Mouse (Mus musculus): ENCODE results near the gene 2610301B20Rik. TPM values are rescaled to one million over a fixed set of nuclear protein-coding genes. Genes with fewer than 3 reads are reported as not detected.
"Not testable (repeated sequence)": the region's sequence is repeated elsewhere in the genome, so short reads cannot be mapped to it uniquely, and the experiment has no call there.

2610301B20Rik gene
- 10 to 100 TPM; 28.6 to 38.3 (median 34.8) TPM for total RNA-seq (2022)

DNA sequence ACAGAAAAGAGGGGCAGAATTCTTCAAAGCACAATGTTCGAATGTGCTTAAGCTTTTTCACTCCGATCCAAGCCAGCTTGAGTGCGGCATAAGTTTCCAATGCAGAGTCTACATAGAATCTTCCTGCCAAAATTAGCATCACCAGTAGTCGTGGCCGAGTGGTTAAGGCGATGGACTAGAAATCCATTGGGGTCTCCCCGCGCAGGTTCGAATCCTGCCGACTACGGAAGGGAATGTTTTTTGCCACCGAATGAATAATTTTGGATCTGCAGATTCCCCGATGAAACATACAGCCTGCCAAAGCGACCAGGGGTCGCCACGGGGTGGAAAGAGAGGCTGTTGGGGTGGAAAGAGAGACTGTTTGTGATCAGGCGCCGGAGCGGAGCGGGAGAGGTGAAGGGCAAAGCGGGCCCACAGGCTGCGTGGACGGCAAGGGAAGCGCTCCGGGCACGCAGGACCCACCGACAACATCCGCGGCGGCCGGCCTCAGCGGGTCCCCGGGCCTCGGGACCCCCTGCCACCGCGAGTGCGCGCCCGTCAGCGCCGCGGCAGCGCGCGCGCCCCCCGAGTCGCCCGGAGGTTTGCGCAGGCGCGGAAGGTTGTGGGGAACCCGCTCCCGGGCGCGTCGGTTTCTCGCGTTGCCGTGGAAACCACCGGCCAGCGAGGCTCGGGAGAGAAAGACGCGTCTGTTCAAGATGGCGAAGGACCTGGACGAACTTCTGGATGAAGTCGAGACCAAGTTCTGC, at the start of gene 2610301B20Rik:
TSS of gene 2610301B20Rik (plus strand) at position 579 of the 746 bp plus-strand sequence.
- peak; percentile 88 to 96 for DNase-seq (ENCODE audit: low spot score in 2 of 2)

DNA sequence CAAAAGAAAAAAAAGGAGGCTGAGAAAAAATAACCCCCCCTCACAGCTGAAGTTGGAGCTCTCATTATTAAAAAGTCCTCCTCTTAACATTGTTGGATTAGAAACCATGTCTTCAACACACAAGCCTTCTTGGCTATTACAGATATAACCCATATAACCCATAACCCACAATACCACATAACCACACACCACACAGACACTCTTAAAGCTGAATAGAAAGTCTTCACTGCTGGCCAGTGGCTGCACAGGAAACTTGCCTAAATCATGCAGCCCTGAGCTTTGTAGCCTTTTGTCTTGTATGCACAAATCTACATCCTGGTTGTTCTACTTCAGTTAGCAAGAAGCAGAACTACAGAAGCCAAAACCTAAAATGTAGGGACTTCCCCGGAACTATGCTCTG, 41.0 kb upstream of the 2610301B20Rik start:
- DNase-seq (ENCODE audit: low spot score in 2 of 2), result no peak

DNA sequence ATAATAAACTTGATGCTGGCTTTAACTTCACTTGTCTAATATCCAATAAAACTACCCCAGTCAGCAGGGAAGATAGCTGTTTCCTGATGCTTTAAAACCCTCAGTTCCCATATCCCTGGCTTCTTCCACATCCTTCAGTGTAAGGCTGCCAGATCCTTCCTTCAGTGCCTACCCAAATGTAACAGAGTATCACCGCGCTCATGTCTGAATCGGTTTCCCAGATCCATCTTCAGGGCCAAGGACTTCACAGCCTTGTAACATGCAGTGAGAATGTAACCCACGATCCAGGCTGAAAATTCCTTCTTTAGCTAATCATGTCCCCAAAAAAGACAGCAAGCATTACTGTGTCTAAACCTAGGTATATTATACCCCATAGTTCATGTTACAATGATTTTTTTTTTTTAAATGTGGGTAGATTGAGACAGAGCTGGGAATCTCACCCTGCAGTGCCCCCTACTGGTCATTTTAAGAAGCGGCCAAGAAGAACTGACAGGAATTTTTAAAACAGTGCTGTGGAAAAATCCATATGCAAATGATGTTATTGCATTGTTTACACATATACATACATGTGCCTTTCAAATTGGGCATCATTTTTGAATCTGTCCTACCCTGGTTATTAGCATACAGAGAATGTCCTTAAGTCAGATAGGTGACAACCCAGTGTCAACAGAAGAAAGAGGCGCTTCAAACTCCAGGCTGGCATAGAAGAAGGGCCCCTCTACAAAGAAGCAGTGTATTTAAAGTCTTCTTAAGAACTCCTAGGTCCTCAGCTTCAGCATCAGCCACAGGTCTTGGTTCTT, 38.8 kb upstream of the 2610301B20Rik start:
- DNase-seq (ENCODE audit: low spot score in 2 of 2), result peak in 1 of 2 experiments; percentile 18

DNA sequence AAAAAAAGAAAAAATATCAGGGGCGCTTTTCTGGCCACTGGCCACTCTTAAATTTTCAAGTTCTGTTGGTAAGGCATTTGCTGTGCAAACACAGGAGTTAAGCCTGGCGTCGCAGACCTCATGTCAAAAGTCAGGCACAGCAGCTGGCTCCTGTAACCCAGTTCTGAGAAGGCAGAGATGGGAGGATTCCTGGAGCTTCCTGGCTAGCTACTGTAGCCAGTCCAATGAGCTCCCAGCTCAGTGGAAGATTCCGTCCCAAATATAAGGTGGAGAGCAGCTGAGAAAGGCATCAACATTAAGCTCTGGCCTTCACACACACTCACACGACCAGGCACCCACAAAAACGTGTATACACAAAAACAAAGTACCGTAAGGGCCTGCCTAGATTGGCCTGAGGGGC, 28.4 kb upstream of the 2610301B20Rik start:
- no peak for DNase-seq (ENCODE audit: low spot score in 2 of 2)

DNA sequence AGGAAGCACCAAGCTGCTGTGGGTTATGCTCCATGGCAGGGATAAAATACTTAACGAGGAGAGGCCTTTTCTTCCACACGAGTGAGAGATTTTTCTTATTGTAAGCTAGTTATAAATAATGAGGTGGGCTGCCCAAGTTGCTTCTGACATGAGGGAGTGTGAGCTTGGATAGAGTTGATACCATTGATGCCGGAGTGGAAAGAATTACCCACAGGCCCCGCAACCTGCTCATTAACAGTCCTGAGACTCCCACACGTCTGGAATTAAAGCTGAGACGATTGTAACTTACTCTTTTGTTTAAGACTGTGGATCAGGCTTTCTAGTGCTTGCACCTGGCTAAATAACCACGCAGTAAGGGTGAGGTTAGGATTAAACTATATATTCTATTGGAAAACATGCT, 24.5 kb upstream of the 2610301B20Rik start:
- no peak for DNase-seq (ENCODE audit: low spot score in 2 of 2)

DNA sequence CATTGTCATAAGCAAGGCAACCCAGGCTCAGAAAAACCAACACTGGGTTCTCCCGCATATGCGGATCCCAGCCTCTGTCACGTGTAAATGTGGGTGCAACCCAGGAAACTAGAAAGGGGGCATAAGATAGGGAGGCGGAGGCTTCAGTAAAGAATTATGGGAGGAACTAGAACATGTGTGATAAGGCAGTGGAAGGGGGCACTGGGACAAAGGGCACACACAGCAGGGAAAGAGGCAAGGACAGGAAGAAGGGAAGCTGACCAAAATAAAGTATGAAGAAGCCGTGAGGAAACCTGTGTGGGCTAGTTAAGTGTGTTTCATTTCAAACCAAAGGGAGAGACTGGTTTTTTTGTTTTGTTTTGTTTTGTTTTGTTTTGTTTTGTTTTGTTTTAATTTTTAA, 23.3 kb upstream of the 2610301B20Rik start:
- DNase-seq (ENCODE audit: low spot score in 2 of 2), result no peak

DNA sequence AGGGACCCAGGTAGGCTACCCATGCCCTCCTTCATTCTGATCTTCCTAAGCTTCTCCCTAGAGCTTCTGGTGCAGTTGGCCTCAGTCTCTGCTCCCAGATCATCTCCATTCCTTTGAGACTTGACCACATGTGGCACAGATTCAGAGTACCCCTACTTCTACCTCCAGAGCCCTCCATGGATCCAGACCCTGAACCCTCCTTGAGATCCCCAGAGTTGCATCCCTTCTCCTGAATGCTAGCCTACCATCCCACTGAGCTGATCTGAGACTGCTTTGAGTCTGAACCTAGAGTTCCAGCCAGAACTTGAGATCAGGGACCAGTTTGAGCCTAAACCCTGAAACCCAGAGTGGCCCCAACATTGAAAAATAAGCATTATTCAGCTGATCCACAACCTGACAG, 15.1 kb upstream of the 2610301B20Rik start:
- DNase-seq (ENCODE audit: low spot score in 2 of 2), result no peak

DNA sequence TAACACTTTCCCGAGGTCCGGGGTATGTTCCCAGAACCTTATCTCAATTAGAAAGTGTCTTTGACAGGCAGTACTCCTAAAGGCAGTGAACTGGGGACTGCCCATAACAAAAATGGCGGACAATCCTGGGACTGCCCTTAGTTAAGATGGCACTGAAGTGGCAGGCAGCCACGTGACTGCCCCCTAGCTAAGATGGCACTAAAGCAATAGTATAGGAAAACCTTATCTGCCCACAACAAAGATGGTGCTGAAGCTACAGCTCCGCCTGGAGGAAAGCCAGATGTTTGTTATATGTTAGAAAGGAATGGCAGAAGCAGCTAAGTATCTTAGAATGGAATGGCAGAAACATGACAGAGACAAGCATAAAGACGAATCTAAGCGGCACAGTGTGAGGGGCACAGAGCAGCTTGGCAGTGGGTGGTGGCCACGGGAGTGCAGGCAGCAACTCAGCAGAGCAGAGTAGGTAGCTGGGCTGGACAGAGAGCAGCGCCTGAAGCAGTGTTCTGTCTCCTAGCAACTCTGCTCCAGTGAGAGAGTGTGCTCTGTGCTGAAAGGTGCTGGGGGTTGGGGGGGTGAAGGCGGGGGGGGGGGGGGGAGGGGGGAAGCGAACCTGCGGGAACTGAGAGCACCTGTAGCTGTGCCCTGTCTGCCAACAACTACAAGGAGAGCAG, 14.3 kb upstream of the 2610301B20Rik start:
- DNase-seq (ENCODE audit: low spot score in 2 of 2), result peak; percentile 6 to 30

DNA sequence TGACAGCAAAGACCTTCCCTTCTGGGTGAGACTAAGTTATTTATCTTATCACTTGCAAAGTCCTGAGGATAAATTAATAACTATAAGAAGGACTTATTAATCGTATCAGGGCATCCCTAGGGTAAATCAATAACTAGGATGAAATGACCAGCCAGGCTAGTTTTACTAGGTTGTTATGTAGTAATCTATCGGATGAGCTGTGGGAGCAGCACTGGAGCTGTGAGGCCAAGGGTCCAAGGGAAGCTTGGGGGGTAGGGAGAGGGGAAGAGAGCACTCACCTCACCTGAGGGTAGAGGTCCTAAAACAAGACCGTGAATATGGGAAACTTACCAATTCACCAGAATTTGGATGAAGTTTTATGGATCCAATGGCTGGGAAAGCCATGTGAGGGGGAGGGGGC, 13.5 kb upstream of the 2610301B20Rik start:
- DNase-seq (ENCODE audit: low spot score in 2 of 2), result no peak

DNA sequence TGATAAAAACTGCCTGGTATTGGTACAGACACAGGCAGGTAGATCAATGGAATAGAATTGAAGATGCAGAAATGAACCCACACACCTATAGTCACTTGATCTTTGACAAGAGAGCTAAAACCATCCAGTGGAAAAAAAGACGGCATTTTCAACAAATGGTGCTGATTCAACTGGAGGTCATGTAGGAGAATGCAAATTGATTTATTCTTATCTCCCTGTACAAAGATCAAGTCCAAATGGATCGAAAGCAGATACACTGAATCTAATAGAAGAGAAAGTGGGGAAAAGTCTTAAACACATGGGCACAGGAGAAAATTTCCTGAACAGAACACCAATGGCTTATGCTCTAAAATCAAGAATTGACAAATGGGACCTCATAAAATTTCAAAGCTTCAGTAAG, 11.4 kb upstream of the 2610301B20Rik start:
- DNase-seq (ENCODE audit: low spot score in 2 of 2), result not testable (repeated sequence)

DNA sequence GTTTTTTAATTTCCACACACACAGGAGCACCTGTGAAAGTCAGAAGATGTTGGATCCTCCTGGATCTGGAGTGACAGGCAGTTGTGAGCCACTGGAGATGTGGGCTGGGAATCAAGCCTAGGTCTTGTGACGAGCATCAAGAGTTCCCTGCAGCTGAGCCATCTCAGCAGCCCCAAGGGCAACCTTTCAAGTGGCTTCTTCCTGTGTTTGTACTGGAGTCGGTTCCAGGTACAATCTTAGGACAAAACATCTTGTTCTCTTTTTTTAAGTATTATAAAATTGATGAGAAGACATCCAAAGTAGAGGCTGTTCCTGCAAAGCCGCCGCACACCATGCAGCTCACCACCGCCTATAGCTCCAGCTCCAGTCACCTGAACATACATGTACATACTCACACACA, 2.1 kb upstream of the 2610301B20Rik start:
- DNase-seq (ENCODE audit: low spot score in 2 of 2), result no peak

DNA sequence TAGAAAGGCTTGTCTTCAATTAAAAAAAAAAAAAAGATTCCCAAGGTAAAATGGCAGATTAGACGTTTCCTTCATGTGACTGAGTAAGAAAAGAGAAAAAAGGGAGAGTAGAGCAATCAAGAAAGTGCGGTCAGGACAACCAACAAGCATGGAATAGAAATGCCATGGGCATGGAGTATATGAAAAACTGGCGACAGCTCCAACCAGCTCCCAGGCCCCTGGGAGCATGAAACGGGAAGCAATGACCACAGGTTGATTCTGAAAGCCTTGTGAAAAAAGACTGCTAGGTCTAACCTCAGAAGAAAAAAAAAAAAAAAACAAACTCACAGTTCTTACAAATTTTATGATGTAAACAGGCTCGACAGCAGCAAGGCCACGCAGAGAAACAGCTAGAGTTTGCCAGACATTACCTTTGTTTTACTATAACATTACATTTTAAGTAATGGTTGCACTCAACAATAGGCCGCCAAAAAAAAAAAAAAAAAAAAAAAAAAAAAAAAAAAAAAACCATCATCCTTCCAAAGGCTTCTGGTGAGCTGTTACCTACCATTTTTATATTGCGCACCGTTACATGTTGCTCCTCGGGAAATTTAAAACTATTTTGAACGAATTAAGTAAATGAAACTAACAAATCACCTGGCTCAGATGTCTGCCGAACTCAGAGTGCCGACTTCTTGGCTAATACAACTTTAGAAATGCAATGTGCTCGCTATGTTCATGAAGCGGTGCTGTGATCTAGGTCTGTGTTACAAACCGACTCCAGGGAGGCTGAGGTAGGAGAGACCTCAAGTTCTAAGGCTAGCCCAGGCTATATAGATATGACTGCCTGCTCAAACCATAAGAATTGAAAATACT, 1.4 kb upstream of the 2610301B20Rik start:
- no peak for DNase-seq (ENCODE audit: low spot score in 2 of 2)

DNA sequence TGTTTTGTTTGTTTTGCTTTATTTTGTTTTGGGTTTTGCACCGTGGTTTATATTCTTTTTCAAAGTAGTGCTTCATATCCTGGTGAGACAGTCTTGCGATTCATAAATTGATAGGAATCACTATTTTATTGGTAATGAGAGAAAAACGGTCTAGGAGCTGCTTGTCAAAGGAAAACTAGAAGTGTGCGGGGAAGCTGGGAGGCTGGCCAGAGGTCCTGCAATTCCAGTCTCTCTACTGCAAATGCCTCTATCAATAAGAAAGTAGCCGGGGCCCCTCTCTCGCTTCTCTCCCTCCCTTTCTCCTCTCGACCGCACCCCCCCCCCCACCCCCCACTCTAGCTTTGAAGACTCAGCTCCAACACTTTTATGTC, 764 bp upstream of the 2610301B20Rik start:
- DNase-seq (ENCODE audit: low spot score in 2 of 2), result peak in 1 of 2 experiments; percentile 12

DNA sequence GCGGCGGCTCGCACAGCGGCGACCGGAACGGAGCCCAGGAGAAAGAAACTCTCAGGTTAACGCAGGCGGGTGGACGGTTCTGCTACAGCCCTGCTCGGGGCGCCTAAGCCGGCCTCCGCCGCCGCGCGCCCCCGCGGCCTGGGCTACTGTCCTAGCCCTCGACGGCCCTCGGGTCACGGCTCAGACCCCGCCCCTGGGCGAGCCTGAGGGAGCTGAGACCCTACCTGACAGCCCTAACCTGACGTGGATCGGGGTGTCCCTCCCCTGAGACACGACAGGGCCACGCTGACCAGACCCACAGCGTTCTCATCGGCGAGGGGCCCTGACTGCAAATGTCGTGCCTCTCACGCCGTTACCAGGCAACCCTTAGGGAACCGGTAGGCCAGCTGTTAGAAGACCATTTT, 422 bp downstream of the 2610301B20Rik start:
- DNase-seq (ENCODE audit: low spot score in 2 of 2), result peak in 1 of 2 experiments; percentile 35

DNA sequence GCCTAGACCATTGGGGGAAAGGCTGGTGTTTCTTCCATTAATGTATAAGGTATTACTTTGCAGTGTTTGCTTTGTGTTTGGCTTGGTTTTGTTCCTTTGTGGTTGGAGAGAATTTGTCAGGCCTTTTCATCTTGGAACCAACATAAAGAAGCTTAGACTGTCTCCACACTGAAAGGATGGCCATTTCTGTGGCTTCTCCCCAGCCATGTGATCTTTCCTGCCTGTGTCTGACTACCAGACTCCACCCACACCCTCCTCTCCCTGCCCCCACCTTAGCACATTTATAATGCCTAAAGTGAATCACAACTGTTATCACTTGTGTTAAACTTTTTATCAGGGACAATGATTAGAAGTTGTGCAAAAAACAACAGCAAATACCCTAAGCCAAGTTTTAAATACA, 1.1 kb downstream of the 2610301B20Rik start:
- no peak for DNase-seq (ENCODE audit: low spot score in 2 of 2)

DNA sequence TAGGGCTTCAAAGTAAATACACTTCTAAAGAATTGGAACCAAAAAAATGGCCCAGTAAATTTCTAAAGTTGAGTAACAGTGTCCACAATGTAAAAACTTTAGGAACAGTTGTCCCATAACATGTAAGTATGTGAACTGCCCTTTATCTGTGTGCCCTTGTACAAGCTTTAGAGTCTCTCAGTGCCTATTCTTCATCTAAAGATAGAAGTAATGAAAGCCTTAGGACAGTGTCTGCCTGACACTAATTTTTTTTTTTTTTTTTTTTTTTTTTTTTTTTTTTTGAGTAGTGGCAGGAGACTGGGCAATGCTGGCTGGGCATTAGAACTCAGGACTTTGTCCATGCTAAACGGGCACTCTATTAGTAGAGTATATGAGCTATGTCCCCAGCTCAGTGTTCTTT, 2.8 kb downstream of the 2610301B20Rik start:
- DNase-seq (ENCODE audit: low spot score in 2 of 2), result no peak

DNA sequence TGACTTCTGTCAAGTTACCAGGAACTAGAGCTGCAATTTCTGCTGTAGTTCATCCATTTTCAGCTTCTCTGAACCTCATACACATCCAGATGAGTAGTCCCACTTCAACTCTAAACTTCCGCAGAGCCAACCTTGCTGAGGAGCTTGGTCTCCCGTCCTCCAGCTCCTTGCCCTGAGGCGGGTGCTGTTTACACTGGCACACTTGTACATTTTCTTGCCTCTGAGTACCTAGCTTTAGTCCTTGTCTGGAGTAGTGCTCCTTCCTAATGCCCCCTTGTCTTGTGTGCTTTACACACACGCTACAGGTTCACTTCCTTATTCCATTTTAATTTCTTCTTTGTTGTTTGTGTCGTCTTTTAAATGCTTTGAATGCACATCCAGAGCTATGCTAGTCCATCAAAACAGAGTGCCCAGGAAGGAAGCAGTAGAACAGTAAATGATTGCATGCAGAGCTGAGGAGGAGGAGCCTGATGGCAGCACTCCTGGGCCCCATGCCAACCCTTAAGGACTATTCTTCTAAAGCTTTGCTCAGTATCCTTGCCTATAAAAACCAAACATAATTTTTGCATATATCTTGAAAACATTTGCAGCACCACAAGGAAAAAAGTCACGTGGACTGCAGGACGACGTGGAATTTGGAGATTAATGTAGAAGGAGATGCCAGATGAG, 9.6 kb downstream of the 2610301B20Rik start:
- DNase-seq (ENCODE audit: low spot score in 2 of 2), result no peak

DNA sequence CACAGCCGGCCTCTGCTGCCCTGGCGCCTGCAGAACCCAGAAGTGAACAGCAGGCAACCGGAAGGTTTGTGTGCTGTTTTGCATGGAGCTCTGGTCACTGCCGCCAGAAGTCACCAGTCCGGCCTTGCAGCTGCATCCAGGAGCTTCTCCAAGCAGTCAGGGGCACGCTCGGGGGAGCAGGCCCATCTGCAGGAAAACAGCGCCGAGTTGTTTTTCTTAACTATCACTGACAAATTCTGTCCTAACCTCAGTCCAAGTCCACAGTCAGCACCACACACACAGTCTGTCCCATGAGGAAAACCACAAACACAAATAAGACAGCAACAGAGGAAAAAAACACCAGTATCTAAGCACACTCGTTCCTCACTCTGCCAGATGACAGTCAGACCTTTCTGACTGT, 14.5 kb downstream of the 2610301B20Rik start:
- no peak for DNase-seq (ENCODE audit: low spot score in 2 of 2)

DNA sequence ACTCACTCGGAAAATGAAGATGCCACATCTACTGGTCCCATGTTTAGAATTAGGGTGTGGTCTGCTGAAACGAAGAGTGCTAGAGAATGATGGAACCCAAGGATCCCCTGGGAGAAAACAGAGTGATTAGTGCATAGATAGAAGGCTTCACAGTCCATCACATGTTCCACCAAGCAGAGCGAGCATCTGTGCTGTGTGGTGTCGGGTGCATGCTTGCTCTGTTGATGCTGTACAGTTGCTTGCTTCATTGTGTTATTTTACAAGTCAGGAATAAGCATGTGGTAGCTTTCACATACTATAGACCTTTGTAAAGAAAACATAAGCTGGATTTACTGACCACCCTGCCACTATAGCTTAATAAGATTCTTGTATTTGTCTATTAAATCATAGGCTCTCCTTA, 22.0 kb downstream of the 2610301B20Rik start:
- no peak for DNase-seq (ENCODE audit: low spot score in 2 of 2)

DNA sequence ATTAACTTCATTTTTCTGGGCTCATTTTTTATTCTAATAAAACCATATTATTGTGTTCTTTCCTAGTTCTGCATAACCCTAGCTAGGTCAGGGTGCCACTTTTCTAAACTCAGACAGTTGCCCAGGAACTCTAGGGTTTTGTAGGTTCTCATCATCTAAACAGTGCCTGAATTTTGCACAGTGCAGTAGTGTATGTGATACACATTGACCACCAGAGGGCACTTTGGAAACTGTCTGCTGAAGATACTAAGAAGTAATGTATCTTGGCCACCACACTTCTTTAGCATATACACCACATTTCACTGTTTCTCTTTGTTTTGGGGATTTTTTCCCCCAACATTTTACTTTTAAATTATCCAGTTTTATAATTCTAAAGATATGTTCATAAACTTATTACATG, 22.6 kb downstream of the 2610301B20Rik start:
- DNase-seq (ENCODE audit: low spot score in 2 of 2), result no peak

Measured in left cerebral cortex, adult 8-10 months (tissue).